Comparison of ENCODE assay signal across 25 mouse cellular contexts in the genomic region with DNA sequence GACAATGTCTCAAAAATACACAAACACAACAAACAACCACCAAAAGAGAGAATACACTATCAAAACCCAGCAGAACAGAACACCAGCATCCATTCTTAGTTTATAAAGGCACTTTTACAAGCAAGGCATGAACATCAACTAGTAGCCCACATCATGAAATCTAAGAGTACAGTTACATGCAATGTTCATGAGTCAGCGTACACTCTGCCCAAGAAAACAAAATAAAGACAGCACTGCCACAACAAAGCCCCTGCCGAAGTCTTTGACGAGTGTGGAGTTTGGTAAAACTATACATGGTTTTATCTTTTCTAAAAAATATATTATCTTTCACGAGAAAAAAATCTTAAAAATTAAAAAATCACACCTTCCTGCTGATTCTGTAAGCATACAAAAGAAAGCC. TPM values are rescaled to one million over a fixed set of nuclear protein-coding genes. Genes with fewer than 3 reads are reported as not detected.
DNase-seq lines count a peak whose midpoint lies in the region; ATAC-seq and TF ChIP-seq lines count a peak whose summit lies in the region.
"Had no signal": no experiment of that assay in that cellular context is flagged by ENCODE, and none has a peak within 500 bp of the region (broad histone marks: within the 10 kb centered on the region; RNA-seq: fewer than 3 reads in every experiment).

No protein-coding gene starts in this region.

- no peak for DNase-seq in gastrocnemius, adult 2 months
- no peak for DNase-seq in gastrocnemius, postnatal 25 days
- DNase-seq in heart, postnatal 0 days (ENCODE audit: low spot score) = peak; percentile 5
- no peak for DNase-seq in heart, postnatal 10 days
- DNase-seq in NIH3T3 (ENCODE audit: low read depth) = peak; percentile 78
- no peak for DNase-seq in c-Kit-positive CD71-positive TER-119-positive erythroid progenitor cells, embryonic 14.5 days (ENCODE audit: low spot score)
- DNase-seq in left cerebral cortex, postnatal 36 days (ENCODE audit: low spot score in 2 of 2) = no peak
- DNase-seq: adrenal gland, postnatal 25 days; cerebellum, adult 11 months; cerebellum, adult 18-20 months; cerebellum, adult 8-10 months; embryo, embryonic 11 days; forebrain, postnatal 0 days had no signal

- intact Hi-C loops in gastrocnemius, adult 2 months (cut with DNase I) = no loop called here
- intact Hi-C loops in heart, postnatal 10 days (cut with DNase I) = no loop called here
- intact Hi-C loops in left cerebral cortex, postnatal 36 days (cut with DNase I) = no loop called here

- no peak for TF ChIP-seq CTCF in gastrocnemius, adult 2 months (IDR thresholded peaks at IDR 0.05)
- TF ChIP-seq CTCF in heart, postnatal 0 days (IDR thresholded peaks at IDR 0.05; ENCODE audit: low read depth) = no peak

- no peaks in the 10 kb centered on the region for H3K9me3 ChIP-seq in heart, postnatal 0 days (replicated peaks; ENCODE audit: control insufficient read depth, low read length)
- H3K9me3 ChIP-seq: embryonic facial prominence, embryonic 13.5 days; embryonic facial prominence, embryonic 15.5 days; forebrain, embryonic 10.5 days; forebrain, embryonic 12.5 days; G1E had no signal

- TF ChIP-seq POLR2A in myocyte (IDR thresholded peaks at IDR 0.05; ENCODE audit: insufficient read length, low read depth) = no peak

- H3K36me3 ChIP-seq in heart, postnatal 0 days (replicated peaks; ENCODE audit: control insufficient read depth, insufficient read depth, low read length) = no peaks in the 10 kb centered on the region
- H3K36me3 ChIP-seq in myocyte (ENCODE audit: control insufficient read depth, insufficient read depth) = no peaks in the 10 kb centered on the region
- H3K36me3 ChIP-seq: embryonic facial prominence, embryonic 13.5 days; embryonic facial prominence, embryonic 15.5 days; forebrain, embryonic 10.5 days; forebrain, embryonic 12.5 days had no signal

- 71% methylated on average over 4 of the region's 4 CpGs for WGBS in heart, postnatal 0 days

- TF ChIP-seq EP300 in heart, postnatal 0 days (IDR thresholded peaks at IDR 0.05; ENCODE audit: low read depth) = no peak

- no peak overlapping the region for H3K4me2 ChIP-seq in heart, postnatal 0 days (ENCODE audit: low read depth, low read length)
- peak overlapping the region; percentile 73 for H3K4me2 ChIP-seq in myocyte (ENCODE audit: low read depth)
- H3K4me2 ChIP-seq: embryonic facial prominence, embryonic 13.5 days; embryonic facial prominence, embryonic 15.5 days; forebrain, embryonic 12.5 days had no signal

- no peak overlapping the region for H3ac ChIP-seq in myocyte (ENCODE audit: control insufficient read depth, insufficient read length)

- no peak for ATAC-seq in heart, postnatal 0 days (ENCODE audit: insufficient read depth, low read depth)
- ATAC-seq: CD4-positive, CD25-positive, alpha-beta regulatory T cell, adult 4 months; forebrain, embryonic 14.5 days; forebrain, postnatal 0 days had no signal

- H3K9ac ChIP-seq in heart, postnatal 0 days (replicated peaks; ENCODE audit: low read depth, low read length) = no peak overlapping the region
- H3K9ac ChIP-seq: embryonic facial prominence, embryonic 13.5 days; embryonic facial prominence, embryonic 15.5 days; forebrain, embryonic 12.5 days; forebrain, postnatal 0 days had no signal

- H3K4me3 ChIP-seq in gastrocnemius, adult 2 months = no peak overlapping the region
- H3K4me3 ChIP-seq in heart, postnatal 0 days (ENCODE audit: low read depth, low read length) = no peak overlapping the region
- no peak overlapping the region for H3K4me3 ChIP-seq in myocyte
- H3K4me3 ChIP-seq: embryonic facial prominence, embryonic 13.5 days; embryonic facial prominence, embryonic 15.5 days; erythroblast, embryonic 14.5 days; forebrain, embryonic 10.5 days; forebrain, embryonic 12.5 days had no signal

- peaks cover 19% of the 10 kb centered on the region for H3K4me1 ChIP-seq in heart, postnatal 0 days (ENCODE audit: control insufficient read depth, insufficient read depth)

- H3K27me3 ChIP-seq in heart, postnatal 0 days (ENCODE audit: control insufficient read depth, insufficient read depth, low read length) = no peaks in the 10 kb centered on the region
- no peaks in the 10 kb centered on the region for H3K27me3 ChIP-seq in myocyte (ENCODE audit: control insufficient read depth, insufficient read depth, insufficient read length)
- H3K27me3 ChIP-seq: CH12.LX; embryonic facial prominence, embryonic 13.5 days; embryonic facial prominence, embryonic 15.5 days; forebrain, embryonic 12.5 days had no signal

- no peaks in the 10 kb centered on the region for H3K79me2 ChIP-seq in myocyte (ENCODE audit: control insufficient read depth, insufficient read depth)

- H3K27ac ChIP-seq in gastrocnemius, adult 2 months = peak overlapping the region; percentile 84
- no peak overlapping the region for H3K27ac ChIP-seq in heart, postnatal 0 days (ENCODE audit: low read depth)
- H3K27ac ChIP-seq: embryonic facial prominence, embryonic 13.5 days; embryonic facial prominence, embryonic 15.5 days; forebrain, embryonic 10.5 days; forebrain, embryonic 12.5 days had no signal

TF ChIP-seq in myocyte, 11 proteins besides CTCF, POLR2A, EP300 and RAD21:
- no peak for TF ChIP-seq MYOG (IDR thresholded peaks at IDR 0.05; ENCODE audit: control insufficient read depth in 1 of 3, insufficient read depth in 1 of 3, insufficient read length in 2 of 3, low read depth in 2 of 3)
- no peak for TF ChIP-seq REST (IDR thresholded peaks at IDR 0.05; ENCODE audit: insufficient read depth, insufficient read length)
- TF ChIP-seq SRF (IDR thresholded peaks at IDR 0.05; ENCODE audit: control insufficient read depth, insufficient read length, low read depth) = no peak
- no peak for TF ChIP-seq CEBPB (IDR thresholded peaks at IDR 0.05; ENCODE audit: insufficient read depth, poor library complexity, severe bottlenecking)
- TF ChIP-seq TCF3 (IDR thresholded peaks at IDR 0.05; ENCODE audit: insufficient read length, low read depth) = no peak
- TF ChIP-seq MAX (IDR thresholded peaks at IDR 0.05; ENCODE audit: low read depth) = no peak
- TF ChIP-seq USF1 (IDR thresholded peaks at IDR 0.05; ENCODE audit: low read depth) = no peak
- TF ChIP-seq MYOD1 (IDR thresholded peaks at IDR 0.05; ENCODE audit: control insufficient read depth in 1 of 3, insufficient read length in 2 of 3, low read depth in 2 of 3) = no peak
- TF ChIP-seq POLR2AphosphoS2 (IDR thresholded peaks at IDR 0.05; ENCODE audit: insufficient read length, low read depth) = no peak
- no peak for TF ChIP-seq TCF12 (IDR thresholded peaks at IDR 0.05; ENCODE audit: insufficient read depth, poor library complexity, severe bottlenecking)
- TF ChIP-seq E2F4 (IDR thresholded peaks at IDR 0.05; ENCODE audit: insufficient read depth) = no peak

RNA-seq across cellular contexts. Expression of a gene that starts 58.5 kb away (rescaled TPM):
- total RNA-seq in gastrocnemius, adult 2 months (2021) = 1 to 10 TPM; 2.6 to 3.5 TPM
- total RNA-seq in gastrocnemius, postnatal 25 days (2021) = 1 to 10 TPM; 3.0 to 3.2 TPM
- 0.97 and 3.8 TPM in 2 replicates for total RNA-seq in heart, postnatal 0 days (2014; rRNA removed; ENCODE audit: low replicate concordance)
- 2.3 and 2.4 TPM in 2 replicates for polyA plus RNA-seq in heart, postnatal 0 days (2015; fragmentation: Nextera tagmentation; extraction: Ambion mirVana)
- total RNA-seq in heart, postnatal 10 days (2021) = 1 to 10 TPM; 1.7 to 1.9 TPM
- polyA plus RNA-seq in myocyte (2012; fragmentation: generic; extraction: Trizol) = 0.11 TPM
- total RNA-seq in left cerebral cortex, postnatal 36 days (2021) = under 1 TPM; 0.57 to 0.79 TPM
- total RNA-seq: CH12.LX; common myeloid progenitor, adult 5-6 weeks had no signal
- polyA plus RNA-seq: CD4-positive, CD25-positive, alpha-beta regulatory T cell, adult 4 months; embryonic facial prominence, embryonic 11.5 days; embryonic facial prominence, embryonic 13.5 days; erythroblast, embryonic 14.5 days; forebrain, embryonic 10.5 days; forebrain, embryonic 12.5 days; G1E had no signal

RNA-seq across cellular contexts. Expression of a gene that starts 58.5 kb away (rescaled TPM):
- 10 to 100 TPM; 39.8 to 43.6 TPM for total RNA-seq in gastrocnemius, adult 2 months (2021)
- 10 to 100 TPM; 24.1 to 39.7 TPM for total RNA-seq in gastrocnemius, postnatal 25 days (2021)
- 14.2 and 15.6 TPM in 2 replicates for total RNA-seq in heart, postnatal 0 days (2014; rRNA removed; ENCODE audit: low replicate concordance)
- 11.6 and 12.4 TPM in 2 replicates for polyA plus RNA-seq in heart, postnatal 0 days (2015; fragmentation: Nextera tagmentation; extraction: Ambion mirVana)
- 10 to 100 TPM; 13.4 to 16.2 TPM for total RNA-seq in heart, postnatal 10 days (2021)
- polyA plus RNA-seq in myocyte (2012; fragmentation: generic; extraction: Trizol) = 3.5 TPM
- 1 to 10 TPM; 2.6 to 3.1 TPM for total RNA-seq in left cerebral cortex, postnatal 36 days (2021)

Comparison
In these comparisons a context has a peak if more than half of its experiments do, and no peak if none do; other contexts are left out.
1. DNase-seq: peak in heart, postnatal 0 days (single experiment) and NIH3T3 (single experiment); none in gastrocnemius, adult 2 months (single experiment), gastrocnemius, postnatal 25 days (single experiment), heart, postnatal 10 days (0 of 2), c-Kit-positive CD71-positive TER-119-positive erythroid progenitor cells, embryonic 14.5 days (single experiment) and left cerebral cortex, postnatal 36 days (0 of 2).